Mouse (Mus musculus): Measurements from ENCODE around the gene Rcor1.

DNA sequence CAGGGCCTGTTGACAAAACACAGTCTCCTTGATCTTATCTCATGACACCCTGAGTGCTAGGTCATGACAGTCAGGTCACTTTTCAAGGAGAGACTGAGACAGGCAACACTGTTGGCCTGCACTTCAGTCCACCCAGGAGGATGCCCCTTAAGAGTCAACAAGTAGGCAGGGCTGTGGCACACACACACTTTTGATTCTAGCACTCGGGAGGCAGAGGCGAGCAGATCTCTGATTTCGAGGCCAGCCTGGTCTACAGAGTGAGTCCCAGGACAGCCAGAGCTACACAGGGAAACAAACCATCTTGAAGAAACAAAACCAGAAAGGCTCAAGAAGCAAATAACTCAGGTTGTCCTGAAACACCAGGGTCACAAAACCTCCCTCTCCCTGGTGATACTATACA is 49.7 kb upstream of the Rcor1 start:
- TF ChIP-seq CTCF (IDR thresholded peaks at IDR 0.05; ENCODE audit: insufficient read depth, low read length): no peak
- TF ChIP-seq POLR2A (IDR thresholded peaks at IDR 0.05; ENCODE audit: borderline replicate concordance, extremely low read depth, low read depth, low read length): no peak
